Mouse (Mus musculus): ENCODE data around the gene Rnaset2b. TPM values are rescaled to one million over a fixed set of nuclear protein-coding genes. Genes with fewer than 3 reads are reported as not detected.
"Not testable (repeated sequence)": the region's sequence is repeated elsewhere in the genome, so short reads cannot be mapped to it uniquely, and the experiment has no call there.

Rnaset2b gene
- polyA plus RNA-seq, 1 experiment from 2014 or later = 270 TPM

GRCm38 (mm10) chr17:6960776-6961175 lies 9.7 kb upstream of the Rnaset2b start, which contains the start of gene Tagap1:
Tagap1 (minus strand) TSS chr17:6961156.
- Histone ChIP-seq H3K4me2 (ENCODE audit: low read depth, low read length) (peak within 1 kb of the TSS; percentile 40), H3K4me3 (replicated peaks; ENCODE audit: low read length) (peak within 1 kb of the TSS; percentile 52), H3K9ac (ENCODE audit: low read length) (peak within 1 kb of the TSS; percentile 68), H3K27ac (ENCODE audit: low read length) (peak within 1 kb of the TSS; percentile 42; the same call in 1 of the 2 replicates)
- under 1% methylated on average over 34 of the region's 51 CpGs for WGBS
- not testable (repeated sequence) for H3K36me3 ChIP-seq (ENCODE audit: control insufficient read depth, insufficient read depth, low read length); H3K9me3 ChIP-seq (replicated peaks; ENCODE audit: control insufficient read depth, low read length); H3K27me3 ChIP-seq (ENCODE audit: control insufficient read depth, insufficient read depth, low read length); H3K4me1 ChIP-seq (ENCODE audit: control insufficient read depth, insufficient read depth, low read length)
- peak; percentile 26; the same call in 1 of the 2 replicates for ATAC-seq (ENCODE audit: insufficient read depth, low FRiP score)

- peak; percentile 98 for ATAC-seq (ENCODE audit: insufficient read depth, low FRiP score)
- not testable (repeated sequence) for H3K4me1 ChIP-seq (ENCODE audit: control insufficient read depth, insufficient read depth, low read length); H3K9ac ChIP-seq (ENCODE audit: low read length); H3K9me3 ChIP-seq (replicated peaks; ENCODE audit: control insufficient read depth, low read length); H3K27me3 ChIP-seq (ENCODE audit: control insufficient read depth, insufficient read depth, low read length); H3K36me3 ChIP-seq (ENCODE audit: control insufficient read depth, insufficient read depth, low read length); H3K27ac ChIP-seq (ENCODE audit: low read length)
- Histone ChIP-seq H3K4me3 (replicated peaks; ENCODE audit: low read length) (peak overlapping the region; percentile 35), H3K4me2 (ENCODE audit: low read depth, low read length) (peak overlapping the region; percentile 35; the same call in 1 of the 2 replicates)
- under 1% methylated on average over 16 of the region's 48 CpGs for WGBS
These were observed 9.0 kb upstream of the Rnaset2b start for GRCm38 (mm10) chr17:6961181-6962000.

- not testable (repeated sequence) for H3K9ac ChIP-seq (ENCODE audit: low read length); H3K27me3 ChIP-seq (ENCODE audit: control insufficient read depth, insufficient read depth, low read length); H3K9me3 ChIP-seq (replicated peaks; ENCODE audit: control insufficient read depth, low read length); H3K4me3 ChIP-seq (replicated peaks; ENCODE audit: low read length); H3K4me1 ChIP-seq (ENCODE audit: control insufficient read depth, insufficient read depth, low read length); ATAC-seq (ENCODE audit: insufficient read depth, low FRiP score); H3K4me2 ChIP-seq (ENCODE audit: low read depth, low read length); H3K27ac ChIP-seq (ENCODE audit: low read length); H3K36me3 ChIP-seq (ENCODE audit: control insufficient read depth, insufficient read depth, low read length)
- WGBS = 81% methylated on average over 3 of the region's 6 CpGs
These were observed 8.1 kb upstream of the Rnaset2b start for GRCm38 (mm10) chr17:6962339-6962738.

- H3K9ac ChIP-seq (ENCODE audit: low read length); H3K4me2 ChIP-seq (ENCODE audit: low read depth, low read length); H3K9me3 ChIP-seq (replicated peaks; ENCODE audit: control insufficient read depth, low read length); H3K27me3 ChIP-seq (ENCODE audit: control insufficient read depth, insufficient read depth, low read length); H3K4me3 ChIP-seq (replicated peaks; ENCODE audit: low read length); ATAC-seq (ENCODE audit: insufficient read depth, low FRiP score); H3K36me3 ChIP-seq (ENCODE audit: control insufficient read depth, insufficient read depth, low read length); H3K4me1 ChIP-seq (ENCODE audit: control insufficient read depth, insufficient read depth, low read length); H3K27ac ChIP-seq (ENCODE audit: low read length): not testable (repeated sequence)
- WGBS = 53% methylated on average over 4 of the region's 4 CpGs
These were observed 7.5 kb upstream of the Rnaset2b start for GRCm38 (mm10) chr17:6962936-6963335.

GRCm38 (mm10) chr17:6965364-6965763 lies 5.1 kb upstream of the Rnaset2b start:
- not testable (repeated sequence) for H3K27ac ChIP-seq (ENCODE audit: low read length); H3K4me1 ChIP-seq (ENCODE audit: control insufficient read depth, insufficient read depth, low read length); H3K4me3 ChIP-seq (replicated peaks; ENCODE audit: low read length); H3K36me3 ChIP-seq (ENCODE audit: control insufficient read depth, insufficient read depth, low read length); H3K27me3 ChIP-seq (ENCODE audit: control insufficient read depth, insufficient read depth, low read length); H3K9me3 ChIP-seq (replicated peaks; ENCODE audit: control insufficient read depth, low read length); ATAC-seq (ENCODE audit: insufficient read depth, low FRiP score); H3K9ac ChIP-seq (ENCODE audit: low read length); H3K4me2 ChIP-seq (ENCODE audit: low read depth, low read length)
- 16% methylated on average over 6 of the region's 6 CpGs for WGBS

GRCm38 (mm10) chr17:6967673-6968072 lies 2.8 kb upstream of the Rnaset2b start:
- H3K36me3 ChIP-seq (ENCODE audit: control insufficient read depth, insufficient read depth, low read length); H3K4me1 ChIP-seq (ENCODE audit: control insufficient read depth, insufficient read depth, low read length); H3K27ac ChIP-seq (ENCODE audit: low read length); H3K4me3 ChIP-seq (replicated peaks; ENCODE audit: low read length); H3K4me2 ChIP-seq (ENCODE audit: low read depth, low read length); H3K9me3 ChIP-seq (replicated peaks; ENCODE audit: control insufficient read depth, low read length); H3K27me3 ChIP-seq (ENCODE audit: control insufficient read depth, insufficient read depth, low read length); H3K9ac ChIP-seq (ENCODE audit: low read length); ATAC-seq (ENCODE audit: insufficient read depth, low FRiP score): not testable (repeated sequence)
- WGBS = no CpG with 5 or more reads among the region's 1 CpGs

- WGBS = 84% methylated on average over 8 of the region's 8 CpGs
- H3K27ac ChIP-seq (ENCODE audit: low read length); H3K9me3 ChIP-seq (replicated peaks; ENCODE audit: control insufficient read depth, low read length); H3K4me3 ChIP-seq (replicated peaks; ENCODE audit: low read length); H3K27me3 ChIP-seq (ENCODE audit: control insufficient read depth, insufficient read depth, low read length); H3K9ac ChIP-seq (ENCODE audit: low read length); H3K4me2 ChIP-seq (ENCODE audit: low read depth, low read length); ATAC-seq (ENCODE audit: insufficient read depth, low FRiP score); H3K4me1 ChIP-seq (ENCODE audit: control insufficient read depth, insufficient read depth, low read length); H3K36me3 ChIP-seq (ENCODE audit: control insufficient read depth, insufficient read depth, low read length): not testable (repeated sequence)
These were observed 804 bp downstream of the Rnaset2b start for GRCm38 (mm10) chr17:6971238-6971637.

- H3K4me2 ChIP-seq (ENCODE audit: low read depth, low read length); H3K27me3 ChIP-seq (ENCODE audit: control insufficient read depth, insufficient read depth, low read length); H3K9me3 ChIP-seq (replicated peaks; ENCODE audit: control insufficient read depth, low read length); ATAC-seq (ENCODE audit: insufficient read depth, low FRiP score); H3K9ac ChIP-seq (ENCODE audit: low read length); H3K36me3 ChIP-seq (ENCODE audit: control insufficient read depth, insufficient read depth, low read length); H3K4me3 ChIP-seq (replicated peaks; ENCODE audit: low read length); H3K4me1 ChIP-seq (ENCODE audit: control insufficient read depth, insufficient read depth, low read length); H3K27ac ChIP-seq (ENCODE audit: low read length): not testable (repeated sequence)
- 62% methylated on average over 4 of the region's 4 CpGs for WGBS
These were observed 2.5 kb downstream of the Rnaset2b start for GRCm38 (mm10) chr17:6972836-6973396.

GRCm38 (mm10) chr17:6974985-6975384 lies 4.6 kb downstream of the Rnaset2b start:
- not testable (repeated sequence) for H3K36me3 ChIP-seq (ENCODE audit: control insufficient read depth, insufficient read depth, low read length); H3K9ac ChIP-seq (ENCODE audit: low read length); H3K4me1 ChIP-seq (ENCODE audit: control insufficient read depth, insufficient read depth, low read length); H3K27ac ChIP-seq (ENCODE audit: low read length); H3K9me3 ChIP-seq (replicated peaks; ENCODE audit: control insufficient read depth, low read length); H3K27me3 ChIP-seq (ENCODE audit: control insufficient read depth, insufficient read depth, low read length); H3K4me2 ChIP-seq (ENCODE audit: low read depth, low read length); ATAC-seq (ENCODE audit: insufficient read depth, low FRiP score); H3K4me3 ChIP-seq (replicated peaks; ENCODE audit: low read length)
- WGBS = 67% methylated on average over 3 of the region's 3 CpGs

Measured in stomach, embryonic 16.5 days (tissue).